Mouse (Mus musculus): ENCODE data around the gene Pla2g1b.

- no peak for TF ChIP-seq USF1 (IDR thresholded peaks at IDR 0.05; ENCODE audit: low read depth)
- TF ChIP-seq CTCF (IDR thresholded peaks at IDR 0.05; ENCODE audit: control insufficient read depth, insufficient read depth, insufficient read length): no peak
Observed at GRCm38 (mm10) chr5:115449247-115449646, 16.8 kb upstream of the Pla2g1b start.
